Mouse (Mus musculus) CD8-positive naive resting alpha-beta T cell, adult 2 months (primary cell): ENCODE results near the gene Med13l.
A peak's percentile ranks its signal among the peaks of the same experiment; 100 is the strongest.

Experiments used
- DNase-seq, 2 experiments: peaks; one replicate each; pipeline ENCODE4 v3.0.0; 2022; ENCODE audit warnings: low read depth in 2 of 2, low spot score in 2 of 2

Med13l gene

DNA sequence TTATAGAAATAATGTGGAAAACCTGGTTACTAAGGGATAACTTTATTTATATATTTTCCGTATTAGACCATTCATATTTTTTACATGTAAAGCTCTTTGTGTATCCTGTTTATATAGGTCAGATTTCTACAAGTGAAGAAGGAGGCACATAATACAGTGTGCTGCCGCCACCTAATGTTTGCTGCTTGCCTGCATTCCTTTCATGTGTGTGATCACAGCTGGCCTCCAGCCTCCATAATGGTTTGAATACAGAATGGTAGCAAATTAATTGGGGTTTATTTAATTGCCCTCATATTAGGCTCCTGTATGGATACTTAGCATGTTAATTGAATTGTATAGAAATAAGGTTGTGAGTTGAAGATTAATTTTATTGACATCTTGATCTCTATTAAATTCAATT lies 94.5 kb downstream of the Med13l start:
- peak in 1 of 2 experiments; percentile 11 for DNase-seq

DNA sequence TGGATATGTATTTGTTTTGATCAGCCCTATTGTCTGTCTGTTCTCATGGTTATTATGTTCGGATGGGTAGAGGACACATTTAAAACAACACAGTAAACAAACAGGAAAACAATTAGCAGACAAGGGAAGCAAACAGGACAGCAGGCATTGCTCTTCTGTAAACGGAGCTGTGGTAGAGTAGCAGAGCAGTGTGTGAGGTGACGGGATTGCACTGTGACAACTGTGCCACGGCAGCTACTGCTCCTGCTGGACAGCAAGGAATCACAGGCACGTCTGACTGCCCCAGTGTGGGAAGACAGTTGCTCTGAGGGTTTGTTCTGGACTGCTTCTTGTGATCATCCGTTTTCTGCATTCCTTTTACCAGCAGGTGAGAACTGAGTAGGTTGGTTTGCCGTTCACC lies 94.9 kb downstream of the Med13l start:
- no peak for DNase-seq

DNA sequence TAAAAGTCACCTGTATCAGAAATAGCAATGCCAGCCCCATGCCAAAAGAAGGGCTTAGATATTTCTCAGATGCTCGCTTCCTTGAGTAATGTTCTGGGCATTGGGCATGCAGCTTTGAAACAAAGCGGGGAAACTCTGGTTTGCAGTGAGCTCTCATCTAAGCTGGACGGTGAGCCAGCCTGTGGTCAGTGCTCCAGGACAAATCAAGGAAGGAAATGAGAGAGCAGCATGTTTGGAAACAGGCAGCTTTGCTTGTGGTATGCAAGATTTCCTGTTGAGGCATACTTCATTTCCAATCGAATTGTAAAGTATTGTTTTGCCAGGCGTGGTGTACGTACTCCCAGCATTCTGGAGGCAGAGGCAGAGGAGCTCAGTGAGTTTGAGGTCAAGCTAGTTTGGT lies 95.5 kb downstream of the Med13l start:
- DNase-seq: no peak

DNA sequence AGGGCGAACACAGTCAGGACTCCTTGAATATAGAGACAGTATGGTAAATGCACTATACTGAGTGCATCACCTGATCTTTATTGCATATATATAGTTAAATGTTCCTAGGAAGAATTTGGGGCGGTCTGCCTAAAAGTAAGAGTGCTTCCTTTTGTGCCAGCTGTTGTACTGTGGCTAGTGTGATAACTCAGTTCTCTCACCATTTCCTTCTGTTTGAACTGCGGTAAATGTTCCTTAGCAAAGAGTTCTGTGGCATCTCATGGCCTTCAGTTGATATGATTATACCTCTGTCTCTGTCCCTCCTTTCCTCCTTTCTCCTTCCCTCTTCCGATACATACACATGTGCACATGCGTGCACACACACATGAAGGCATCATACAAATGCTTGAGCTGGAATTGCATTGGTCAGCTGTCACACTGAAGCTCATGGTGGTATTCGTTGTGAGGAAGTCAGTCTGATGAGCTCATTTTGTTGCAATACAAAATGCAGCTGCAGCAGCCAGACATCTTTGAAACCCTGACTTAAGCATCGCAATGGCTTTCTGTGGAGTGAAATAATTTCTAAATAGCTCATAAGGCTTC lies 97.9 kb downstream of the Med13l start:
- no peak for DNase-seq

DNA sequence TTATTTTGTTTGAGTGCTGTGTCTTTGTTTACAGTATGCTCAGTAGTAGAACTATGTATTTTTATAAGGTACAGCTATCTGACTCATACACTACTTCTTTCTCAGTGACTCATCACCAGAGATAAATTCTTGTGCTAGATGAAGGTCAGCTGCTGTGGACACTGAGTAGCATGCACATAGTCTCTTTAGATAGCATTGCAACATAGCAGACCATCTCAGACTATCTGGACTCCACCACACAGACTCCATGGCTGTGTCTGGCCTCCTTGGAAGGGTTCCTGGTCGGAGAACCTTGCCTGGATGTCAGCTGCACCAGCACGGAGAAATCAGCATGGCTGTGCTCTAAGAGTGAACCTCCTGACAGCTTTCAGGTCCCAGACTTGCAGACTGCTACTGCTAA lies 99.2 kb downstream of the Med13l start:
- no peak for DNase-seq

DNA sequence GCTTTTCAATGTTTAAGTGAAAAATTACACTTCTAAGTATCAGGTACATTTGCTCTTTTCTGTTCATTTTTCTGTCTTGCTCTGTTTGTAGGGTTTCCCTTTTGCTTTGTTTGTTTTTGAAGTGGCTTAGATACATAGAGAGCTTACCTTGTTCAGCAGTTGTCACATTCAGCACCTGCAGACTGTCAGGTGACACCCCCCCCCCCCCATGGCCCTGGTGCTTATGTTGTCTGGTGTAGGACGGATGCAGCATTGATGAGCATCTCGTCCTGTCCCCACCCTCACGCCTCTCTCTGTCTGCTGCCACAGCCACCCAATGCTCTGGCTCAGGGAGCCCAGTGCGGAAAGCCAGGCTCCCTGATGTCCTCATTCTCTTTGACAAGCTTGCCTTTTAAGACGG lies 101.3 kb downstream of the Med13l start:
- no peak for DNase-seq

DNA sequence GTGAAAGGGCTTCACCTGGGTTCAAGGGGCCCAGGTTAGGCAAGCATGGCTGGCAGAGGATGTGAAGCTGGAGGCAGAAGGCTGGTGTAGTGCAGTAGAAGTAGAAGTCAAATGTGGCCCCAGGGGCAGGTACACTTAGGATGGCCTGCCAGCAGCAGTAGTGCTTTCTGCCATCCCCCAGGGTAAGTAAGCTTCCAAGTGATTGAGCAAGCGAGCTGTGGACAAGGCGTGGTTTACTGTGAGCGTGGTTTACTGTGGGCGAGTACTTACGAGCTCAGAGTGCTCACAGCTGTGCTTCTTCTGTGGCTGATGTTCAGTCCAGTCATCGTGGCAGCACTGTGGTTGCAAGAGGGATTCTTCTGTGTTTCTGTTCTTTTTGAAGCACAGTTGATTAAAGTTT lies 103.5 kb downstream of the Med13l start:
- DNase-seq: no peak

DNA sequence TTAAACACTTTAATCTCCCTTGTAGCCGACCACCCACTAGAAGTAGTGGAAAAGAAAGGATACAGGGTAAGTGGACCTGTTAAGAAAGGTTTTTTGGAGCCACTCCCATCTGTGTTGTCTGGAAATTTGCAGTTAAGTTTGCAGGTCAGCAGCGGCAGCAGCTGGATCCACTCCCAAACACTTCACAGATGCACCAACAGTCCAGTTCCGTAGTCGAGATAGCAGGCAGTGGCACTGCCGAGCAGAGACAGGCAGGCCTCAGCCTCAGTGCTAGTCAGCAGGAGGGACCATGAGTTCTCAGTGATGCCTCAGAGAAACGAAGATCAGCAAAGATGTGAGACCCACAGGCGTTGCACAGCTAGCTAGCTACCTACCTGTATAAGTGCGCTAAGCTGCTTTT lies 104.5 kb downstream of the Med13l start:
- DNase-seq: no peak

DNA sequence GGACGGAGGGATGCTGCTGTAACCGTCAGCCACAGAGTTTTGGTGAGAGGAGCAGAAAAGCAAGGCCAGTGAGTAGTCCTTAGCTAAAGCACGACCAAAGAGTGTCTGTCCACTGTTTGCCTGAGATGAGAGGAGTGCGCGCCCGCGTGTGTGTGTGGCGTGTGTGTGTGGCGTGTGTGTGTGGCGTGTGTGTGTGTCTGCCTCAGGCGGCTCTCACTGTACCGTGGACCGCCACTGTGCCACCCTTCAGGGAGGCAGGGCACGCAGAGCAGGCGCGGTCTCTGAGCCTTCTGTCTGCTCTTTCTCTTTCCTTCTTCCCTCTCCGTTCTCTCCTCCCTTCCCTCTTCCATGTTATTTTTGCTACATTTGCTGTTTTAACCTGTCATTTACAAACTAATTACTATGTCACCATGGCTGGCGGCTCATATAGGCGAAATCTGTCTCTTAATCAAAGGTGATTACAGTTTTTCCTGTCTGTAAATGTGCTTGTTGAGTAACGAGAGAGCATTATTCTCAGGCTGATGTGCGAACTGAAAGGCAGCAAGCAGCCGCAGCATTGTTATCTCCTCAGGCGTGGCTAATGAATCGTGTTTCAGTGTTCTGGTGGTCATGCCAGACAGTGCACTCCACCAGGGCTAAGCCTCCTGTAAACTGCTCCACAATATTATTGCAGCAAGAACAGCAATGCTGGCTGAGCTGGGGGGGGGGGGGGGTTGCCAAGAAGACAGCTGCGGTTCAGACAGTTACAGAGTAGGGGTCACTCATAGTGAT lies 106.1 kb downstream of the Med13l start:
- no peak for DNase-seq

DNA sequence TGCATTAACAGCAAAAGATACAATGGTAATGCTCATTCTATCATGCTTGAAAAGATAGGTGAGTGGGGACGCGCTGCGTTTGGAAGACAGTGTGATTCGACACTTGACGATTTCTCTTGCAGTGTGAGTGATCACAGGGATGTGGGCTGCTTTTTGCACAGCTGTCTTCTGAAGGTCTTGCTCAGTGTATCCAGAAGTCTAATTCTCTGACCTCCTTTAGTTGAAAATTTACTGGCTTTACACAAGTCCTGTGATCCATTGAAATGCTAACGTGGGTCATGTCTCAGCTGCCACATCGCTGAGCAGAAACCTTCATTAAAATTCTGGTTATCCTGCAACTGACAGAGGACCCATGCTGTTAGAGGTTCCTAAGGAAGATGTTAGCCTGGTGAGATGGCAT lies 107.4 kb downstream of the Med13l start:
- DNase-seq: no peak

DNA sequence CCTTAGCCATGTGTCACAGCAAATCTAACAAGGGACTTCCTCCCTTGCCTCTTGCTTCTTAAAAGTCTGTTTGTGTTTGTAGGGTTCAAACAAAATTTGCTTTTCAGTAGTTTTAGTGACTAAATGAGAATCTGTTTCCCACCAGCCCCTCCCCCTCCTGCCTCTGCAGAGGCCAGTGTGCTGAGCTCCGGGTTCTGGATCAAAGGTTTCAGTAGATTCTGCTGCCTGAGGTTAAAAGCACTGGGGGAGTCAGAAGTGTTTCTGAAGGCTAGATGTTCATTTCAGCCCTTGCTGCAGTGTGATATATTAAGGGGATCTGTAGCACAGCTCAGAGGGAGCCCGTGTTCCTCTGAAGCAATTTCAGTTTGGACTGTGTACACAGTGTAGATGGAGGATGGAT lies 108.5 kb downstream of the Med13l start:
- no peak for DNase-seq

DNA sequence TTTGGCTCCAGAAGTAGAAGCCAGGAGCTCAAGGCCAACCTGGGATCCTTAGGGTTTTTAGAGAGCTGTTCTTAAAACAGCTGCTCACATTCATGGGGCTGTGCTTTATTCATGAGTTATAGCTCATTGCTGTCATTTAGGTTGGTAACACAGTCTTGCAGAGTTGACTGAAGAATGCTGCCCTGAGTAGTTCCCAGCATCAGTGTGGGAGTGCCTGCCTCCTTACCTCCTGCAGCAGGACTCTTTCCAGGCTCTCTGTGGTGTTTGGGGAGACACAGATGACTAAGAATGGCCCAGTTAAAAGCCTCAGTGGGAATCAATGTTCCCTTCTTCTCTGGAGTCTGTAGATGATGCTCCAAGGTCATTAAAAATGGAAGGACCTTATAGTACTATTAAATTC lies 111.6 kb downstream of the Med13l start:
- no peak for DNase-seq

DNA sequence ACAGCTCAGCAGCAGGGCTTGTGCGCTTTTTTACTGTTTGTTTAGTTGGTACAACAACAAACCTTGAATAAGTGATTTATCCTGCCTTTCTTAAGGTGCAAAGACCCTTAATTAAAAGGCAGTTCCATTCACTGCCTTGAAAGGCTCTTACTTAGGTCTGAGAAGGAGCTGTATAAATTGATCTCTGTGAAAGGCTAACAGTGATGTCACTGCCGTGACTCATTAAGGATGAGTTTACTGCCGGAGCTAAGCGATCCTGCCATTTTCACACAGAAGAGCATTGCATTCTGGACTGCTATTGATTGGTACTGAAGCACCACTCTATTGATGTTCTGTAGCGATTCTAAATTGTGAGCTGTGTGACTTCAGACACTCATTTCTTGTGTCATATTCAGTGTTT lies 113.4 kb downstream of the Med13l start:
- no peak for DNase-seq

DNA sequence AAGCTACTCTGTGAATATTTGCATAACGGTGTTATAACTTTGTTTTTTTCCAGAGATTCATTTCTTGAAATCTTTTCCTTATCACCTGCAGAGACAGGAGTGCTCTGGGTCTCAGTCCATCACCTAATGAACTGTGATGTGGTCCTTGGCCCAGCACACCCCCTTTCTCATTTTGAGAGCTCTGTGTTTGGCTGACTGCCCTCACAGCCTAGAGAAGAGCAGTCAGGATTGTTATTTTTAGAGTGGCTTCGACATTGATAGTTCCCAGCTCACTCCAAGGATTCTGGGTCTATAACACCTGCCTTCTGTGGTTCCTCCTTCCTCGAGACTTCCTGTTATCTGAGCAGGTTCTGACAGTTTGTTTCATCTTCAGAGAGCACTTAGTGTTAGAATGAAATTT lies 113.8 kb downstream of the Med13l start:
- no peak for DNase-seq

DNA sequence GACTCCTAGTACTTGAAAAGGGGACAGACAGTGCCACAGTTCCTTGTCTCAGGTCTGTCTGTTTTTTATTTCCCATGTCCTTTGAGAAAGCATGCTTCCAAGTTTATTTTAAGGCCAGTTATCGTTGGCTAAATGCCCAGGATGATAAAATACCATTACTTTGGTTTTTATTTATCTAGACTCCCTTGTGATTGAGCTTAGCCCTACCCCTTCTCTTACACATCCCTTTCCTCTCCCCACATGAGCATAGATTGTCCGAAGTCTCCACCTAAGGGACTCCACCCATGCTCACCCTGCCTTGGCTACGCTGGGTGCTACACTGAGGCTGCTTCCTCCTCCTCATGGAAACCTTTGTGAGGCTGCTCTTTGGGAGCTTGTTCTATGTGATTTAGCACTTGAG lies 115.2 kb downstream of the Med13l start:
- DNase-seq: no peak

DNA sequence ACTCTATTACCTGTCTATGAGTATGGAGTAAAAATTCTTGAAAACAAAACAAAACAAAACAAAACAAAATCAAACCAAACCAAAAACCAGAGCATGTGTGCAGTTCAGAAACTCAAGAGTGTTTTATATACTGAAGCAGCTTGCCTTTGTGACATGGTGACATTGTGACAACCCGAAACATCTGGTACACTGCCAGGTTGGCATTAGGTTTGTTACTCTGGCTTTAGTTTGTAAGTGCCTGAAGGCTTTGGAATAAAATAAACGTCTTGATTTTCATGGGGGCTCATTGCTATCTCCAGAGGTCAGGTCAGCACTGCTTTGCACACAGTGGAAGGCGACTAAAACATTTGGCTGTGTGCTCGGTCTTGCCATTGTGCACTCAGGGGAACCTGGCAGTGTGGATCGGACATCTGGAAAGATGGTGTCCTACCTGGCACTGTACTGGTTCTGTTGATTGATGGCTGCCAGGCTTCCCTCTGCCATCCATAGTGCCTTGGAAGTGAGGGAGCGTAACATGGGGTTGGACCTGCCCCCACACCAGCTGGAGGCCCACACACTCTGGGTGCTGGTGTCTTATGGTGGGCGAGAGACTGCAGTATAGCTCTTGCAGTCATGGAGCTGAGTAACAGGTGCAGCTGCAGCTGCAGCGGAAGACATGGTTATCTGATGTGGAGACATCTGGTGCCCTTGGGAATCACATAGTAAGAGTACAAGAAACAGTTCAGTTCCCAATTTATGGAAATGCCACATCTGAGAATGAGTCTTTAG lies 115.9 kb downstream of the Med13l start:
- DNase-seq: no peak

DNA sequence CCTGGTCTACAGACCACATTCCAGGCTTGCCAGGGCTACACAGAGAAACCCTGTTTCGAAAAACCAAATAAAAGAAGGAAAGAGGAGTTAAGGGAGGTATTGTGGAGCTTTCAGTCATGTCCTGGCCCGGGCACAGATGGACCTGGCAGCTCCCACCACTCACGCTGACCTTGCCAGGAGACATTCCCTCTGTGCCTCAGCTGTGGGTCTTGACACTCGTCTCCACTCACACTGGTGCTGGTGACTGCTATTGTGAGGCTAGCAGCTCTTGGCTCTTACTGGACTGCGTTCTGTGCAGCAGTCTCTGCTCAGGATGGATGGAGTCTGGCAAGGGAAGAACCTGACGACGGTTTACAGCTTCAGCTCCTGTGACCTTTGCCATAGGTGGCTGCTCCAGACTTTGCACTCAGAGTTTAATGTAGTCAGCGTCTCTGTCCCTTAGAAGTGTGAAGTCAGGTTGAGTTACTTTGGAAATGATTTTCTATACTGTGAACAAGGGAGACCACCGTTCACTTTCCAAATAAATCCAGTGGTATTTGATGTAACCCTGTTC lies 118.9 kb downstream of the Med13l start:
- DNase-seq: no peak

DNA sequence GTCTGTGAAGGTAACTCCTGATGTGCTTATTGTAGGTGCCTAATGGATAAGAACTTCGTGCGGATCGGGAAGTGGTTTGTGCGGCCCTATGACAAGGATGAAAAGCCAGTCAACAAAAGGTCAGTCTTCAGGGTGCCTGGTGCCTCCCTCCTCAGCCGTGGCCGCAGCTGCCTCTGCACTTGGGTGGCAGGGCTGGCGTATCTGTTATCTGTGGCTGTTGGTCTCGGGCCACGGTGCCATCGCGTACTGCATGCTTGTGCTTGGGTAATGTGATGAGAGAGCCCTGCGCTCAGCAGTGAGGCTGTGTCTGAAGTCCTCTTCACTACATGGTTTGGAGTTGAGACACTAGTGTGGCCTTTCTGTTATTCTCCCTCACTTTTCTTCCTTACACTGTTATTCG lies 120.4 kb downstream of the Med13l start:
- no peak for DNase-seq

DNA sequence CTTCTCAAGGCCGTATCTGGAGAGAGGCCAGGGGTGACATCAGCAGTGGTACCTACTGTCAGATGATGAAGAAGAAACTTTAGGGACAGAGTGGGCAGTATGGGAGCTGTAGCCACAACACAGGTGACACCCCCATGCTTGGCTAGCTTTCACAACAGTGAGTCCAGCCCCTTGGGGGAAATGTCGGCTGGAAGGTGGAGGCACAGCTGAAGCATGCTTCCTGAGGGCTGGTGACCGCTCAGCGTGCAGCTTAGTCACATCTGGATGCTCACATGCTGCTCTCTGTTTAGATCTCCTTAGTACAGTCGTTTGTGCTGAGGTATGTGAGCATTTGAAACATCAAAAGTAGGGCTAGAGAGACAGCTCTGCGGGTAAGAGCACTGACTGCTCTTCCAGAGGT lies 121.5 kb downstream of the Med13l start:
- DNase-seq: no peak

DNA sequence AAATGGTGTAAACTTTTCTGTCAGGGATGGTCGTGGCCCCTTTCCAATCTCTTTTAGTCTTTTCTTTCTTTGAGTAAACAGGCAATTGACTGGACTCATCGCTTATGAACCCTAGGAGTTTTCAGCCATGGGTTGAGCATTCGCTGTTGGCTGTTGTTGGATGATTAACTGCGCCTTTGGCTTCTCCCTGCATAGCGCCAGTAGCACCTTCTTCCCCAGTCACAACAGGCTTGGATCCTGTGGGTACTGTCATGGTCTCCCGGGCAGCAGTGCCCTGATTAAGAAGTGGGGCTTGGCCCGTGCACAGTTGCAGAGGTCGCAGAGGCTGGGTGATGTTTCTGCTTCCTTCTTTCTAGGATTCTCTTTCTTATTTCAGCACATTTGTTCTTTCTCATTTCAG lies 124.7 kb downstream of the Med13l start:
- DNase-seq: no peak

DNA sequence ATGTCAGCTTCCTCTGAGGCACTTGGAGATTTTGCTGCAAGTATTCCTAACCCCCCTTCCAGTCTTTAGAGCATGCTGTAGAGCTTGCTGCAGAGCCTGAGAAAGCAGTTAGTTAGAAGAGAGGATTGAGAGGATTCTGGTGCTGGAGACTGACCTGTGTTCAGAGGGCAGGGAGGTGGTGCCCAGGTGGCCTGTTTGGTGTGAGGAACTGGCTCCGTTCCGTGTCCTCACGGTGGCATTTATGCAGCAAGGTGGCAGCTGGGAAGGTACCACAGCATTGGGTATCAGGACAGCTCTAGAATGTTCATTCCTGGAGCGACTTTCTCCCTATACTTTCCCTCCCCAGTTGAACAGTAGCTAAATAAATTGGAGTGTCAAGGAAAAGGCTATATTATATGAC lies 125.5 kb downstream of the Med13l start:
- no peak for DNase-seq
